Mouse (Mus musculus) adrenal gland, postnatal 25 days (tissue): ENCODE measurements around the gene Fam71b. TPM values are rescaled to one million over a fixed set of nuclear protein-coding genes. Genes with fewer than 3 reads are reported as not detected.
"Not testable (repeated sequence)": the region's sequence is repeated elsewhere in the genome, so short reads cannot be mapped to it uniquely, and the experiment has no call there.

Experiments
- DNase-seq: peaks from one replicate; pipeline ENCODE4 v3.0.0; 2021; ENCODE audit warnings: mixed read lengths
- total RNA-seq: library from RNA; stranded (reverse); gene quantifications from 2 replicates; pipeline ENCODE4 v1.2.3, GENCODE M21; 2021

Gene Fam71b
- total RNA-seq, 1 experiment from 2014 or later, result not detected

DNA sequence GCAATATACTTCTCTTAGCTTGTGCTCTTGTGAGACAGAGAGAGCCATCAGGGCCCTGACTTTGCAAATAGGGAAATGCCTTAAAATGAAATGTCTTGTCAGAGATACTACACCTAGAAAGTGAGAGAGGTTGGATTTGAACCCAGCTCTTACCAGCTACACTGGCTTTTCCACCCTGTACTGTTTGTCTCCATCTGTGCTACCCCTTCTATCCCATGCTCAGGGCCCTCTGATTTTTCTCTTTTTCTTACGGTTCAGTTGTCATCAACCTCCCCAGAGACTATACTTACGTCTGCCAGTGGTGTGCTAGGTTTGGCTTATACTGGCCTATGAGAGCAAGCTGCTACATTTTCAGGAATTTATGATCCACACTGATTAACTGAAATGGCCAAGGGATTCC is 11.4 kb upstream of the Fam71b start:
- DNase-seq, result no peak

DNA sequence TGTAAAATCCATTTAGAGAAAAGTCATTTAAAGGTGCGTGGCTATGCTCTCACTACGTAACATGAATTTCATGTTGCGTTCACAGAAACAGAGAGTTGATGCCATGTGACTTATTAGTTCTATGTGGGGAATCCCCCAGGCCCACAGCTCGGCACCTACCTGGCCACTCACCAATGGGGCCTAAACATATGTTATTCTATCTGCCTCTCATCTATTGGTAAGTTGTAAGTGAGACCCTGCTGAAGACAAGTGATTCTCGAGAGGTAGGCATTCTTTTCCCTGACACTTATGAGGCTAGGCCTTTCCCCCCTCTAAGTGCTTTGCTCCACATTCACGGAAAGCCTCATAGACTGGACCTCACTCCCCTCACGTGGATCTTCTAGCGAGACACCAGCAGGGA is 9.8 kb upstream of the Fam71b start:
- no peak for DNase-seq

DNA sequence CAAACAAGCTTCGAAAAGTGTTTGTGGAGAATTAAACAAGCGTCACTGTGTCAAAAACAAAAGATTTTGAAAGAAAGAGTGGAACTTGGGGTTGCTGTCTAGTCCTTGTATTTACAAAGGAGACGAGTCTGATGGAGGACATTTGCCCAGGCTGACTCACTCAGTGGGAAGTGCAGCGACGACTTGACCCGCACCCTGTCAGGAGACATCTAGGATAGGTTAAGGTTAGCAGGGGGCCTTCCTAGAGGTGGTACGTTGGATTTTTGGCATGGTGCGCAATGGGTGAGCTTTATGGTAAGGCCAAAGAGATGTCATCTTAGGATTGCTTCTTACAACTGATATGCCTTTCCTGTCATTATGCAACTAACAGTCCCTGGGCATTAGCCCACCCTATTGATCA is 9.3 kb upstream of the Fam71b start:
- DNase-seq, result no peak

DNA sequence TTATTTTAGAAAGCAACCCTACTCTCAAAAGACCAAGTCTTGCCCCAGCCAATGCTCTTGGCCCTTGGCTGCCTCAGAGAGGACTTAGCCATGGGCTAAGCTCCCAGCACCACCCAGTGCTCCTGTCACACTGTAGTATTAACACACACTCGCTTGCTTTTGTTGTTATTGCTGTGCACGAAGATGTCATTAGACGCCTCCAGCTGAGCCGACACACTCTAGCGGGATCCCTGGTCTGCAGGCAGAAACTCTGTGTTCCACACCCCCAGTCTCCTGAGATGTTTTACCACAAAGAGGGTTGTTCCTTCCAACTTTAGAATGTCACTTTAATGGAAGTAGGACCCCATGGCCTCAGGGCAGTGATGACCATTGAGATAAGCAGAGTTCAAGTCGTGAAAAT is 7.9 kb upstream of the Fam71b start:
- DNase-seq, result no peak

DNA sequence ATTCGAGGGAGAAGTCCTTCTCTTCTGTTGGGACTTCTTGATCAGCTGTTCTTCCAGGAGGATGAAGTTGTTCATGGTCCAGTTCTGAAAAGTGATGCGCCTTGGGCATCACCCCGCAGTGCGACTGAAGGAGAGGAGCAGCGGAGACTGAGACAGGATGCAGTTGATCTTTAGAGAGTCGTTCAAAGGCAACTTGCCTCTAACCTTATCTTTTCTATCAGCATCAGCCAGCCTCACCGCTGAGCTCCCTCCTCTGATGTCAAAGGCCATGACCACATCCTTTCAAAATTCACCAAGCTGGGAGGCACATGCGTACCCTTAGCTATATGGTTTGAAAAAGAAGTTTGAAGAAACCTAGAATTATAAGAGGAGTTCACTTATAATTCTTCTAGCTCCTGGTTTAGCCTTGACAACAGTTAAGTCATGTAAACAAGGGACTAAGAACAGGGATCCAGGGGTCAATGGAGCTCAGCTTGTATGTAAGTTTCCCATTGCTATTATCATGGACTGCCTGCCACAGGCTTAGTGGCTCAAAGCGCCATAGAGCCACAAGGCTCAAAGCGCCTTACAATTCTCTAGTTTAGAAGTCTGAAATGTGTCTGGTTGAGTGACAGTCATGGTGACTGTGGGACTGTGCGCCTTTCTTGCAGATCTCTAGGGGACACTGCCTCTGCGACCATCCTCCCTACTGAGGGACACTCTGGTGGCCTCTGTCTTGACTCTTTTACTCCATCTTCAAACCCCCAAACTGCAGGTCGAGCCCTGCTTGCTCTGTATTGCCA is 6.8 kb upstream of the Fam71b start, which contains the start of gene Itk:
TSS of gene Itk (minus strand) at position 180 of the 782 bp plus-strand sequence.
- no peak for DNase-seq

DNA sequence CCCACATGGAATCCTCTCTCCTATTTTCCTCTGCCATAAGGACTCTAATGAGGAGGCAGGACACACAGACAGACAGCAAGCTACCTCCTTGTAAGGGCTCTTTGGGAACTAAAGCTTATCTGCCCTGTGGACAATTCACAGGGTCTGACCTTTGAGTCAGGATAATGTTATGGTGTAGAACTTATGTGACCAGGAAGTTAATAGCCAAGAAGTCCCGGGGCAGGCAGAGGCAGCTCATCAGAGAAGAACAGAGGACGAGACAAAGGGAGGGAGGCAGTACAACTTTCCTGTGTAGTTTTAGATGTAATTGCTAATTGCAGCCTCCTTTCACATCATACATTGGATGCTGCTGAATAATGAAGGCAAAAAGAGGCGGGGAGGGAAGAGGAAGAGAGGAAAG is 5.7 kb upstream of the Fam71b start:
- DNase-seq, result no peak

DNA sequence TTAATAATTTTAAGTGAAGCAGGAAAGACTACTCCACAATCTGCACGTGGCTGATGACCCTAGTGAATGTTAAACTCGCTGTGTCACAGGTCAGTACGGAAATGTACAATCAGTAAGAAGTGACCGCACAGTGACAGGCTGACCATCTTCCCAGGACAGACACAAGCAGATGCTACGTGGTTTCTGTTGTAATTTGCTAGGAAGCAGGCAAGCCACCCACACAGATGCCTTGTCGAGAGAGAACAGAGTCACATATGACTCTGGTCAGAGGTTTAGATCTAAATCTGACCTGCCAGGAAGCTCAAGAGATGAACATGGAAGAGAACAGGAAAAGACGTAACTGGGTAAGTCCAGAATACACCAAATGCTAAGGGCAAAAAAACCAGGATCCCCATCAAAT is 3.5 kb upstream of the Fam71b start:
- DNase-seq, result no peak

DNA sequence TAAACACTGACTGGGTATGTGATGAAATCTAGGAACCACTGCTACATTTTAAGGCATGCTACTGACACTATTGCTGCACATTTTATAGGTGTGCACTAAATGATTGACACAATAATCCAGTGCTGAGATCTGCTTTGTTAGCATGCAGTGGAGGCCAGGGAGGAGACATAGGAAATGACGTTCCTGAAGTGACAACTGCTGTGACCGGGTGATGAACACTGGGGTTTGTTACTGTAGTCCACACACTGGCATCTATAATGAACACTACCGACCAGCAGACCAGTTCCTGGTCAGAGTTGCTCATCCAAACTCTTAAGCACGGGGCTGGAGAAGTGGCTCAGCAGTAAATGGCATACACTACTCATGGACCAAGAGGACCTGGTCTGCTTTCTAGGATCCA is 2.9 kb upstream of the Fam71b start:
- no peak for DNase-seq

DNA sequence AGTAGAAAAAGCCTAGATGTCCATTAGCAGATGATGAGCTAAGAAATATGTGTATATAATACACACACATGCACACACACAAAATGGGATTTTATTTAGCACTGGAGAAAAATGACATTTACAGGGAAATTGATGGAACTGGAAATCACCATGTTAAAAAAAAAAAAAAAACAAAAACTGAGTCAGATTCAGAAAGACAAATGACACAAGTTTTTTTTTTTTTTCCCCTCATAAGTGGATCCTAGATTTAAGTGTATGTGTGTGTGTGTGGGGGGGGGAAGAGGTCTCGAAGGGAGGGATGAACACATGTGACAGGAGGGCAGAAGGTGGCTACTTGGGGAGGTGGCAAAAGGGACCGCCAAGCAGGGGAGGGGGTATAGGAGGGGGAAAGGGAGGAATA is 1.3 kb upstream of the Fam71b start:
- DNase-seq, result no peak

DNA sequence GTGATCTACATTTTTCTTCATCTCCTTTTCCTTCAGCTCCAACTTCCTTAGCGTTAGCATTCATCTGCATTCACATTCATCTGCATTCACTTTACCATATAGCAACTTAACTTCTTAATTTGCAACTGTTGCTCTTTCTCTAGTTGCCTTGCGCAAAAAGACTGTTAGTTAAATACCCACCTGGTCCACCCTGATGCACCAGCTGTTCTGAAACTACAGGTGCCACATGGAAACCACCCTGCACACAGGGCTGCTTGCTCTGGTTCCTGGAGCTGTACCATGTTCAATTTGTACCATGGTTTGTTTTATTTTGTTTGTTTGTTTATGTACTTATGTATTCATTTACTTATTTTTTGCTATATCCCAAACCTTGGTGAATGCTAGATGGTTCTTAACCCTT is 661 bp upstream of the Fam71b start:
- no peak for DNase-seq

DNA sequence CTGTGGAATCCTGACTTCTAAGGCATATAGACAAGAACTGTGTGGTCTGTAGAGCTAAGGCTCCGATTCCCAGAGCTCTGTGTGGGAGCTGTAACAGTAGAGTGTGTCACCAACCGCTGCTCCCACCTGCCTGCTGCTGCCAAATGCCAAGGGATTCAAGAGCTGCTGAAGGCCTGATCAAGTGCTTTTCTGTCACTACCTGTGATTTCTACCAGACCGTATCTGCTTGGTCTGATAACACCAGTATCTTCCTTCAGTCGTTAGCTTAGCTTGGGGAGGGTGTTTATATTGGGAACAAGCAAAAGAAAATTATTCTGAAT is 461 bp downstream of the Fam71b start:
- no peak for DNase-seq

DNA sequence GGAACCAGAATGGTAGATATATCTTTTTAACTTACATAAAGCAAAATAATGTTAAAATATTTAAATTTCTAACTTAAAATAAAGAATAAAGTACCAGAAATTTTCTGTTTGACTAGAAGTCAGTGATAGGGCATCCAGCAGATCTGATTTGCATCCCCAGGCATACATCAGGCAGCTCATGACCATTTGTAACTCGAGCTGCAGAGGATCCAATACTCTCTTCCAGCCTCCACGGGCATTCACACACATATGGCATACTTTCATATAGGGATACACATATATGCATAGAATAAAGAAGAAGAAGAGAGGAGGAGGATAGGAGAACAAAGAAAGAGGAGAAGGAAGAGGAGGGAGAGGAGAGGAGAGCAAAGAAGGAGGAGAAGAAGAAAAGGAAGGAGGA is 1.5 kb downstream of the Fam71b start:
- DNase-seq, result no peak

DNA sequence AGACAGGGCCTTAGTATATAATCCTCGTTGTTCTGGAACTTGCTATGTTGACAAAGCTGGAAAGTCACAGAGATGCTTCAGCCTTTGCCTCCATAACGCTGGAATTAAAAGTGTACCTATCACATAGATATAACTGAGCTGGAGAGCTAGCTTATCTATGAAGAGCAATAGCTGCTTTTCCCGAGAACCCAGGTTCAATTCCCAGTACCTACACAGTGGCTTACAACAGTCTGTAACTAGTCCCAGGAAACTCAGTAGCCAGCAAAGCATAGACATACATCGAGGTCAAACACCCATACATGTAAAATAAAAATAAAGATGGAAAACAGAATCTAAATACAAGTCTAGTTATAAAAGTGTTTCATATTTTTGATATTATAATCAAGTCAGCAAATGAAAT is 2.1 kb downstream of the Fam71b start:
- no peak for DNase-seq

DNA sequence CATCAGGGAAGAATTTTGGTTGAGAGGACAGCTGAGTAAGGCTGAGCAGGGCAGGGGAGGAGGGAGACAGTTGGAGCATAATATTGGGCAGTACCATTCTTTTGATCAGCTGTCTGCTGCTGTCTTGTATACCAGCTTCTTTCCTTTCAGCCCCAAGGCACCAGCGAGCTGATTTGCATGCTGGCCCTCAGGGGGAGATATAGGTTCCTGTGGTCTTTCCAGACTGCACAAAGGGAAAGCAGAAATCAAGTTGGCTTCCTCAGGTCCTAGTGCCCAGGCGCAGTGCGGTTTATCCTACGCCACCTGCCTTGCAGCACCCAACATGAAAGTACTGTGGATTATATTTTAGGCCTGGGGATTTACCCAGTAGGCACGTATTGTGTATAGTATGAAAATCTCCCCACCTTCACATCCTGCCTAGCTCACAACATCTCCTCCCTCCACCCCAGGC is 2.6 kb downstream of the Fam71b start:
- DNase-seq, result no peak

DNA sequence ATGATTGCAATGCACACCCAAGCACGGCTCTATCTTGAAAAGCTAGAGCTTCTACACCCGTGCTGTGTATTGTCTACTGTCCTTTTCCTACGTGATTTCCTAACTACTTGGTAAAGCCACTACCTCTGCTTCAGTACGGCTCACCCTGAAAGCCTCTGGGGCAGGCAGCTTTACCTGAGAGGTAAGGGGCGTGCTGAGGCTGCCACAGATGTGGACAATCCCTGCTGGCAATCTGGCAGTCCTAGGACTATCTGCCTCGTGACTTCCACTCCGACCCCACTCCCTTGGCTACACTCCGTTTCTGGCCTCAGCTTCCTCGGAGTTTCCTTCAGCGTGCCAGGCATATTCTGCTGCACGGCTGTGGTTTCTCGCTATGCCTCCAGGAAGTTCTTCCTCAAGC is 5.2 kb downstream of the Fam71b start:
- no peak for DNase-seq

DNA sequence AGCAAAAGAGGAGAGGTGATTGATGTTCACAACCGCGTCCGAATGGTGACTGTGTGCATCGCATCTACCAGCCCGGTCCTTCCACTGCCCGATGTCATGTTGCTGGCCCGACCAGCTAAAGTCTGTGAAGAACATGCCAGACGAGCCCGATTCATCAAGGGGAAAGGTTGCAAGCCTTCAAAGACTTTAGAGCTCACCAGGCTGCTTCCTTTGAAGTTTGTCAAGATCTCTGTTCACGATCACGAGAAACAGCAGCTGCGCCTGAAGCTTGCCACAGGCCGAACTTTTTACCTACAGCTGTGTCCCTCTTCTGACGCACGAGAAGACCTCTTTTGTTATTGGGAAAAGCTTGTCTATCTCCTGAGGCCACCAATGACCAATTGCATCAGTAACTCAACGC is 8.6 kb downstream of the Fam71b start:
- no peak for DNase-seq

DNA sequence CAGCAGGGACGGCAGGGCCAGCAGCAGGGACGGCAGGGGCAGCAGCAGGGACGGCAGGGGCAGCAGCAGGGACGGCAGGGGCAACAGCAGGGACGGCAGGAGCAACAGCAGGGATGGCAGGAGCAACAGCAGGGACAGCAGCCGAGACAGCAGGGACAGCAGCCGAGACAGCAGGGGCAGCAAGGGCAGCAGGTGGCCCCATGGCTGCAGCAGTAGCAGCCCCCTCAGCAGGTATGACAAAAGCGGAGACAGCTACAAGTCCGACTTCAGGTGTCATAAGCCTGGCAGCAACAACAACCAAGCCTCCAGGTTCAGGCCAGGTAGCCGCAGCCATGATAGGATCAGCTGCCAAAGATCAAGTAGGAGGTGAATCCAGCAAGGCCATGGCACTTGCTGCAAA is 10.4 kb downstream of the Fam71b start:
- DNase-seq, result no peak

DNA sequence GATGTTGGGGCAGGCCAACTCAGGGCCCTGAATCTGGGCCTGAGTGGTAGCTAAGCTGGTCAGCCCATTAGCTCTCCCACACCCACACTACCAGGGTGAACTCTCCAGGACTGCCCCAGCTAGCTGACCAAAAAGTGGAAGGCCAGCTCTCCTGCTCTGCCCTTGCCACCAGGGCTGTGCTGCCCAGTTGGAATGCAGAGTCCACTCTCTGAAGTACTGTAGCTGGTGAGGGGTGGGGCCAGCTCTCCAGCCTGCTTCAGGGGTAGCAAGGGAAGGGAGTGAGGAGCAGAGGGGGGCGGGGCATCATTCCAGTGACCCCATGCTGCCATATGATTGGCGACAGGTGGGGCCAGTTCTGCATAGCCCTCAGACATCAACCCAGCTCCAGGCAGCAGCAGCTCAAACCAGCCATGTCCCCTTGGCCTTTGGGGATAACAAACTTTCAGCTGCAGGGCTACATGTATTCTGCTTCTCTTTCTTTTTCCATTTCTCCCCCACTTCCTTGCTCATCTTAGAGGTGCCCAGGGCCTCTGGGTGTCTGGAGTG is 13.7 kb downstream of the Fam71b start:
- DNase-seq, result no peak

DNA sequence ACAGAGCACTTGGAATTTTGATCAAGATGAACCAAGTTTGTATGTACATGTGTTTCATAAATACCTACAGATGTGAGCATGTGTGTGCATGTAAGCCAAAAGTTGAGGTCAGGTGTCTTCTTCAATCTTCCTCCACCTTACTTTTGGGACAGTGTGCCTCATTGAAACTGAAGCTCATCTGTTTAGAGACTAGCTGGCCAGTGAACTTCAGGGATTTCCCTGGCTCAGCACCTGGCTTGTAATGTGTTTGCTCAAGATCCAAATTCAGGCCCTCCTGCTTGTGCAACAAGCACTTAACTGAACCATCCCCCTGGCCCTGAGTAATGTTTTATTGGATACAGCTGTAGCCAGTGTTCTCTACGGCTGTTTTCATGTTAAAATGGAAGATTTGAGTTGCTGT is 22.1 kb downstream of the Fam71b start:
- DNase-seq, result no peak

DNA sequence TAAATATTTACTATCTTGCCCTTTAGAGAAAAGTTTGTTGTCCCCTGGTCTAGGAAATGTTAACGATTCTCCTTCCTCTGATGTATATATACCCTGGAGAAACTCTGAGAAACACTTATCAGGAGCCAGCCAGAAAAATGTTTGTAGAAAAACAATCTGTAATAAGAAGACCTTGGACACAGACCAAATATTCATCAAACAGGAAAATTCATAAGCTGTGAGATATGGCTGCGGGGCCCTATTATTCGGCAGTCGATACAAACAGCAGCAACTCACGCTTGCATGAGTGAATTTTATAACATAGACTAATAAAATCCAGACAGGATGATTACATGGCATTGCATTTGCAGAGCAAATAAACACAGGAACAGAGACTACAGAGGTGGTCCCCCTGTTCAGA is 22.5 kb downstream of the Fam71b start:
- DNase-seq, result no peak

DNA sequence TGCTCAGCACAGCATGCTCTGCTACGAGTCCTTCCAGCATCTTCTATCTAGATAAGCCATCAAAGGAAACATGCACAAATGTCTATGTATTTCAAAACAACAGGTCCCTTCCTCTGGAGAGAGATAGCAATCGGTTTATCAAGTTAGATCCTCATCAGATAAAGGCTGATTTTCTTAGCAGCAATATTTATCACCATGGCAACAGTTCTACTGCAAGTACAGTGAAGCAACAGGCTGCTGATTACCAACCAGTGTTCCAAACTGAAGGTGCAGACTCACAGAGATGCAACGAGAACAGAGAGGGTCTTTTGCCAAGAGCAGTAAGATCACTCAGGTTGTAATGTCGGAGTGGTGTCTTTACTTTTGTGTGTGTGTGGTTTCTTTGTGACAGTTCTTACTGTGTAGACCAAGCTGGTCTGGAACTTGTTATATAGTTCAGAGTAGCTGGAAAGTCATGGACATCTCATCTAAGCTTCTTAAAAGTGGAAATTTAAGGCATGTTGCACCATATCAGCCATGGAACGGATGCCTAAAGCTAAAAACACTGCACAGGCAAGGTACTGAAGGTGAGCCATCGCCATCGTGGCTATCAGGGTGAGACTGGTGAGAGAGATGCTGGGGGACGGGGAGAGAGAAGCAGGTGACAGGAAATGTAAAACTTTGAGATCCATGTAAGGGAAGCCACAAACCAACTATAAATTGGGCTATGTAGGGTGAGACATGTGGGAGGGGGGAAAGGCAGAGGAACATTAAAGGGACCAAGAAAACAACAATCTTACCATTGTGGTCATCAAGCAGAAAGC is 24.9 kb downstream of the Fam71b start:
- no peak for DNase-seq

DNA sequence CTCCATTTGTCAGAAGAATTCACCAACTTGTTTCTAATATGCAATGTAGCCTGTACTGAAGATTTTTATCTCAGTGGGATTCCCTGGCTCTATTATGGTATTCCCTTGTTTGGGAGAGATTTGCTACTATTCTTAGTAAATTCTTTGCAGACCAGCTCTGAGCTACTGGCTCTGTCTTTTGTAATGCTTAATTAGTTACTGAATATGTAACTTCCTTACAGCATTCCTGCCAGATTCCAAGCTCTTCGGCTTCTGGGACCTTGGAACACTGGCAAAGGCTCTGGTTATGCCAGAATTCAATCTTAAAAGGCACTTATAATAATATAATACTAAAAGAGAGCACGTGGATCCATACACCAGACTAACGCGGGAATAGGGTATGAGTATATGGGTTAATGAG is 31.8 kb downstream of the Fam71b start:
- not testable (repeated sequence) for DNase-seq

DNA sequence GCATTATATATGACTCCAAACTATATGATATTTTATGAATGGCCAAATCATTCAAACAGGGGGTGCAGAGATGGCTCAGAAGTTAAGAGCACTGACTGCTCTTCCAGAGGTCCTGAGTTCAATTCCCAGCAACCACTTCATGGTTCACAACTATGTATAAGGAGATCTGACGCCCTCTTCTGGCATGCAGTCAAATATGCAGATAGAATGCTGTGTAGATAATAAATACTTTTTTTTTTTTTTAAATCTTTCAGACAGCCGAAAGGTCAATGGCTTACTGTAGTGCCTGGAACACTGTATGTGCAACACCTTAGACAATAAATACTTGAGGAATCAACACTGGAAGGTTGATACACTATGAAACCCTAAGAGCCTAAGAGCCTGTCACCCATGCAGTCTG is 33.8 kb downstream of the Fam71b start:
- DNase-seq, result no peak

DNA sequence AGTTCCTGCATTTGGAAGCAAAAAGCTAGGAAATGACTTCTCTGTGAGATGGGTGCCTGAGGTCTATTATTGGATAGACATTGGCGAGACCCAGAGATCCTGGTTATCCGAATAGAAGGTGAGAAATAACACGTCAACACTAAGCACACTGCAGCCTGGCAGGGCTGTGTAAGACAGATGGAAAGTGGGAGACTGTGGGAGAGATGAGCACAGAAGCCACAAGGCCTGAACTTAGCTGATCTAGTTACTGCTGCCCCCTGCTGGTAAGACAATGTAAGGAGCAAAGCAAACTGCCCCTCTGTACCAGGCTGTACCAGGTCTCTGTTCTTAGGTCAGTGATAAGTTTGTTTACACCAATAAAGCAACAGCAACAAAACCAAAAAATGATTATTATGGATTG is 34.8 kb downstream of the Fam71b start:
- peak; percentile 61 for DNase-seq
